Mouse (Mus musculus) monocyte, adult 5-6 weeks (primary cell): ENCODE data around the gene Grin3a. TPM values are rescaled to one million over a fixed set of nuclear protein-coding genes. Genes with fewer than 3 reads are reported as not detected.

ENCODE experiments used
- ATAC-seq: fragments of 153-309, 156-312 bp; replicated peaks from 2 replicates; pipeline ENCODE4 v1.8.0; 2017; ENCODE audit warnings: mild to moderate bottlenecking; ENCODE audit not compliant: low TSS enrichment, insufficient number of reproducible peaks, severe bottlenecking, poor library complexity, low FRiP score
- total RNA-seq: library from RNA; stranded (forward); fragments of 200-1000, 200-491, 200-594 nt; gene quantifications from 3 replicates; pipeline ENCODE4 v1.2.3, GENCODE M21; 2017

Gene Grin3a
- total RNA-seq, 1 experiment from 2014 or later: not detected

DNA sequence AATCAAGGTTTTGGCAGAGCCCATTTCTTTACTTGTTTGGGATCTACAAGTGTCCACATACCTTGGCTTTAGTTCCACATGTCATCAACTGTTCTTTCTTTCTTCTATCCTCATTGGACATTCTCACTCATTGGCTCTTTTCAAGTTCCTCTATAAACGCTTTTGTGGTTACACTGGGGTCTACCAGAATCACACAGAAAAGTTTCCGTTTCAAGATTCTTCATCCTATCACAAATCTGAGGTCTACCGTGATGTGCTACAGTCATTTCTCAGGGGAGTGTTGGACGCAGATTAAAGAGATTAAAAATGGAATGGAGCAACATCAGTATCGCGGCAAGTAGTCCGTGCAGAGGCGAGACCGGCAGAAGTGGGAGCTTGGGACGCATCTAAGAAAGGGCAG lies 228.6 kb downstream of the Grin3a start:
- ATAC-seq: no peak

Other genes with a start within 250 kb of the Grin3a start
- not detected in 3 replicates for gene Tmem246, start 247.9 kb downstream of the Grin3a start, total RNA-seq
- 187 to 231 TPM (median 228 TPM) in 3 replicates for gene Rnf20, start 213.7 kb downstream of the Grin3a start, total RNA-seq
- 0.29 to 0.32 TPM in 2 of 3 replicates, not detected in the other for gene Ppp3r2, start 163.7 kb downstream of the Grin3a start, total RNA-seq